Mouse (Mus musculus) embryonic facial prominence, embryonic 12.5 days (tissue): ENCODE data around the gene Ube2h. TPM values are rescaled to one million over a fixed set of nuclear protein-coding genes. Genes with fewer than 3 reads are reported as not detected.

Experiments used
- ATAC-seq: fragments of 200-750 bp; cut with Nextera tagmentation; 2 replicates; pipeline ENCODE4 v1.8.0; 2017; ENCODE audit not compliant: insufficient number of reproducible peaks, insufficient read depth, low FRiP score, low TSS enrichment
- H3K27ac ChIP-seq: fragments of 300-500 bp; sonication (generic); 2 replicates; pipeline ENCODE4 v1.5.1; 2016; ENCODE audit warnings: mild to moderate bottlenecking
- H3K27me3 ChIP-seq: fragments of 300-500 bp; sonication (generic); 2 replicates; pipeline ENCODE4 v1.6.1; 2016; ENCODE audit warnings: mild to moderate bottlenecking, moderate library complexity
- H3K36me3 ChIP-seq: fragments of 300-500 bp; sonication (generic); 2 replicates; pipeline ENCODE4 v1.6.1; 2016; ENCODE audit warnings: mild to moderate bottlenecking
- H3K4me1 ChIP-seq: fragments of 300-500 bp; sonication (generic); 2 replicates; pipeline ENCODE4 v1.6.1; 2016
- H3K4me2 ChIP-seq: fragments of 300-500 bp; sonication (generic); replicated peaks from 2 replicates; pipeline ENCODE4 v1.6.1; 2016; ENCODE audit warnings: mild to moderate bottlenecking, moderate library complexity
- H3K4me3 ChIP-seq: fragments of 300-500 bp; sonication (generic); 2 replicates; pipeline ENCODE4 v1.5.1; 2016; ENCODE audit warnings: mild to moderate bottlenecking
- H3K9ac ChIP-seq: fragments of 300-500 bp; sonication (generic); 2 replicates; pipeline ENCODE4 v1.6.1; 2016; ENCODE audit warnings: mild to moderate bottlenecking, moderate library complexity
- H3K9me3 ChIP-seq: fragments of 300-500 bp; sonication (generic); 2 replicates; pipeline ENCODE4 v1.6.1; 2016; ENCODE audit warnings: mild to moderate bottlenecking, moderate library complexity
- WGBS: fragments of 180-500 bp; shearing (Covaris S2); methylation state at CpG from one replicate; pipeline ENCODE4 v1.1.7; 2016; 5-methylcytosine and 5-hydroxymethylcytosine counted together
- polyA plus RNA-seq: library from polyadenylated mRNA; unstranded; fragments of >200 nt; fragmentation: Nextera tagmentation; extraction: Ambion mirVana; gene quantifications from 2 replicates; pipeline ENCODE4 v1.2.1, GENCODE M21; 2016

Gene Ube2h
- polyA plus RNA-seq, 1 experiment from 2014 or later: 56.1 TPM

DNA sequence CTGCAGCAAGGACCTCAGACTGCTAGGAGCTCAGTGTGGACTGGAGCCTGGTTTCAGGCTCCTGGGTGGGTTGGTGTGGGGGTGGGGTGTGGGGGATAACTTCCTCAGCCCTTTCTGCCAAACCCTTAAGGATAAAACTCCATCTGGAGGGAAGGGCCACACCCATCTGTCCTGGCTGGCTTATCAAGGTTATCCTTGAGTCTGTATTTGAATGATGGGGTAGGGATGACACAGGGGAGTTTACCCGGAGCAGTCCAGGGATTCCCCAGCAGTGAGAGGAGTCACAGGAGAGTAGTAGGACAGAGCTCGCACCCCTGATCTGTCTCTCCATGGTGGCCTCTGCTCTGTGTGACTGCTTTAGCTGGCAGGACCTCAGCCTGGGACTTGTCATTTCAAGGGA, 124.0 kb downstream of the Ube2h start:
- Histone ChIP-seq H3K9ac (no peak overlapping the region), H3K27me3 (peaks cover 64% of the 10 kb centered on the region), H3K27ac (no peak overlapping the region), H3K4me2 (no peak overlapping the region), H3K4me3 (no peak overlapping the region), H3K36me3 (no peaks in the 10 kb centered on the region), H3K9me3 (no peaks in the 10 kb centered on the region), H3K4me1 (peaks cover 26% of the 10 kb centered on the region)
- WGBS: 29% methylated on average over 2 of the region's 2 CpGs
- ATAC-seq: no peak

DNA sequence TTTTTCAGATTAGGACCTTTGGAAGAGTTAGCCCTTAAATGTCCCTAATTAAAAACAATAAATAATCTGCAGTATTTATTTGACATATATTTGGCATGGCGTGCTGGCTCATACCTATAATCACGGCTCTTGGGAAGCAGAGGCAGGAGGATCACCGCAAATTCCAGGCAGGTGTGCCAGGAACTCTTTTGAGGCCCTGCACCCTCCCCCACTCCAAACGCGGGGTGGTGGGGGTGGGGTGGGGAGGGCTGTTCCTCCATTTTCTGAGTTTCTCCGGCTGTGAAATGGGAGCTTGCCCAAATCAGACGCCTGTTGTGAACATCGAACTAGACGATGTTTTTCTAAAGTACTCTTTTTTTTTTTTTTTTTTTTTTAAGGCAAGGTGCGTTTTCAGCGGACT, 125.3 kb downstream of the Ube2h start:
- Histone ChIP-seq H3K9ac (no peak overlapping the region), H3K27ac (no peak overlapping the region), H3K4me2 (no peak overlapping the region), H3K9me3 (no peaks in the 10 kb centered on the region), H3K36me3 (no peaks in the 10 kb centered on the region), H3K4me3 (no peak overlapping the region), H3K4me1 (peaks cover 35% of the 10 kb centered on the region), H3K27me3 (peaks cover 77% of the 10 kb centered on the region)
- ATAC-seq: no peak
- 20% methylated on average over 11 of the region's 11 CpGs for WGBS

DNA sequence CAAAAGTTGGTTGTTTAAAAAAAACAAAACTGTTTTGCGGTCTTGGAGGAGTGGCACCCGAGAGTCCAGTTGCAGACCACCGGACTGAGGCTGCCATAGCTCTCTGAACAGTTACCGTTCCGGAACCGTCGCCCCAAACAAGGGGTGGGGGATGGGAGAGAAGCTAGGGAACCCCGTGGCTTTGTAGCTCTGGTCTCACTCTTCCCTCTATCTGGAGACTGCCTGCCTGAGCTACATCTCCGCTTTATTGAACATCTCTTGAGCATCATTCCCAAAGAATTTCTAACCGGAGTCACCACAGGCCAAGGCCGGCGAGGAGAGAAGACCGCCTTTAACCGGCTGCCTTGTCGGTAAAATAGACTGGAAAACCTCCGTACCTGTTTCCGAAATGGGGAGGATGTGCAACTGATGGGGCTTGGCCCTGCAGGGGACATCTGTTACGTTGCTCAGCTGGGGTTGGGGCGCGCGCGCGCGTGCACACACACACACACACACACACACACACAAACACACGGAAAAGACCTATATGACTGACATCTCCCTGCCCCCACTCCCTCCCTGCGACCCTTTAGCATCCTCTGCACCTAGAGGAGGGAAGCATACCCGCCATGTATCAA, 126.2 kb downstream of the Ube2h start:
- H3K36me3 ChIP-seq: no peaks in the 10 kb centered on the region
- no peak overlapping the region for H3K27ac ChIP-seq
- H3K9me3 ChIP-seq: no peaks in the 10 kb centered on the region
- H3K4me3 ChIP-seq: peak overlapping the region; percentile 10; the same call in 1 of the 2 replicates
- ATAC-seq: no peak
- H3K9ac ChIP-seq: no peak overlapping the region
- H3K4me2 ChIP-seq: peak overlapping the region; percentile 15
- WGBS: 1% methylated on average over 27 of the region's 27 CpGs
- peaks cover 86% of the 10 kb centered on the region for H3K27me3 ChIP-seq
- peaks cover 44% of the 10 kb centered on the region for H3K4me1 ChIP-seq

DNA sequence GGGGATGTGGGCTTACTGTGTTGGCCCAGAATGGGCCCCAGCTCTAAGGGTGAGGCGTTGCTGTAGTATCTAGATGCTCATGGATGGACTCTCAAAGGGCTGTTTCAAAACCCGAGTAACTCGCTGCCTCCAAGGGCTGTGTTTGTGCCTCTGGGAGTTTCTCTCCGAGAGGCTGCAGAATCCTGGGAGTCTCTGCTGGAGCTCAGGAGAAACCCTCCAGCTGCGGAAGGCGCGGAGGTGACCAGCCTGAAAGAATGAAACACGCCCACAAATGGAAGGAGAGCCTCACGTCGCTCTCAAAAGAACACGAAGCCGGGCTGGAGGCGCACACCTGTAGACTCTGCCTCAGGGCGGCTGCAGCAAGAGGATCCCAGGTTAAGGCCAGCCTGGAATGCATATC, 127.0 kb downstream of the Ube2h start:
- no peak overlapping the region for H3K27ac ChIP-seq

GRCm38 (mm10) chr6:30176496-30176895, 127.8 kb downstream of the Ube2h start:
- Histone ChIP-seq H3K4me2 (peak overlapping the region; percentile 57), H3K27ac (no peak overlapping the region), H3K4me3 (peak overlapping the region; percentile 42; the same call in 1 of the 2 replicates), H3K4me1 (peaks cover 50% of the 10 kb centered on the region), H3K9me3 (no peaks in the 10 kb centered on the region), H3K27me3 (peaks cover 96% of the 10 kb centered on the region), H3K36me3 (no peaks in the 10 kb centered on the region), H3K9ac (no peak overlapping the region)
- ATAC-seq: no peak
- WGBS: 5% methylated on average over 12 of the region's 12 CpGs

More for the DNA sequence above, 127.0 kb downstream of the Ube2h start:
- Histone ChIP-seq H3K4me3 (no peak overlapping the region), H3K36me3 (no peaks in the 10 kb centered on the region), H3K9ac (no peak overlapping the region), H3K9me3 (no peaks in the 10 kb centered on the region), H3K4me2 (no peak overlapping the region), H3K27me3 (peaks cover 94% of the 10 kb centered on the region), H3K4me1 (peaks cover 50% of the 10 kb centered on the region)
- ATAC-seq: no peak
- WGBS: under 1% methylated on average over 14 of the region's 14 CpGs

DNA sequence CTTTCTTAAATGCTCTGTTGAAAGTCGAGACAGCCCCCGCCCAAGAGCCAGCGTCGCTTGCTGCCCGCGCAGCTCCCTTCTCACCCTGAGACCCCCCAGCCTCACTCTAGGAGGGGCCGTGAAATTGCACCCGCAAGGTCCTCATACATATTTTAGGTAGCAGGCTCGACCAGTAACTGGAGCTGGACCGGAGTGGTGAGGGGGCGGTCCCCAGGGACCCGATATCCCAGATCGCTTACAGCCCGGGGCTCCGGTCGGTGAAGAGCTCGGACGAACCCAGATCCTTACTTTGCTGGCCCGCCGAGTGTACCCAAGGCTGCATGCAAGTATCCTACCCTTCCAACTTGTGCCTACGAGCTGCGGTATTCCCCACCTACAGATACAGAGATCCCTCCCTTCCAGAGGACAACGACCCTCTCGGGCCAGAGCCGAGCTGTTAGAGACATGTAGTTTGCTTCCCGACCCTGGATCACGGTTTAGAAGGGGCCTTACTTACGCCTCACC, 128.4 kb downstream of the Ube2h start:
- H3K9ac ChIP-seq: no peak overlapping the region; the same call in 1 of the 2 replicates
- peaks cover 96% of the 10 kb centered on the region for H3K27me3 ChIP-seq
- 0 out of 2 replicates have a peak overlapping the region, but pooled peaks have one; percentile 86 for H3K27ac ChIP-seq
- no peaks in the 10 kb centered on the region for H3K36me3 ChIP-seq
- under 1% methylated on average over 28 of the region's 28 CpGs for WGBS
- H3K9me3 ChIP-seq: no peaks in the 10 kb centered on the region
- H3K4me2 ChIP-seq: peak overlapping the region; percentile 57
- H3K4me1 ChIP-seq: peaks cover 50% of the 10 kb centered on the region
- no peak for ATAC-seq
- H3K4me3 ChIP-seq: peak overlapping the region; percentile 42

DNA sequence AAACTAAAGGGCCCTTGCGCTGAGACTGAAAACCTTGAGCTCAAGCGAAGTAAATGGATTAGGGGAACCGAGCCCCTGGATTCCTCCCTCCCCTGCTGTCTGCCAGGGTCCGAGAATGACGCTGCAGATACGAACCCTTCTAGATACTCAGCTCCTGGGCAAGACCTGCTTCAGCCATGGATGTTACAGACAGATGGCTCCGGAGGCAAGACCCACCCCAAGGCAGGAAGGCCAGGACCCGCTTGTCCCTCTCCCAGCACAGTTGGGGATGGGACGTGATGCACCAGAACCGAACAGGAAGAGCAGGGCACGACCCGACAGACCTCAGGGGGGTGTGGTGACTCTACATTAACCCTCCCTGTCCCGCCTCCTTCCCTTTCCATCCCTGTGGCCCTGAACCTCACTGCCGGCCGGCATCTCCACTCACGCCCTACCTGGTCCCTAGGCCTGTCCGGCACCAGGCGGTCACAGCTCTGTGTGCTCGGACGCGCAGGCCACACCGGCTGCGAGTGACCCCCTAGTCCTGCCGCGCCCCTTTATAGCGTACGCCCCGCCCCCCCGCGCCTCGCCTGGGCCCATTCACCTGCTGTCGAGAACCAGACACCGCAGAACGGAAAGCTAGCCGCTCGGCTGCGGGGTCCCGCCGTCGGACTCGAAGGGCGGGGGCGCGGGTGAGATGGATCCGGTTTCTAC, 129.0 kb downstream of the Ube2h start:
- ATAC-seq: no peak
- under 1% methylated on average over 45 of the region's 45 CpGs for WGBS
- no peaks in the 10 kb centered on the region for H3K9me3 ChIP-seq
- H3K4me3 ChIP-seq: peak overlapping the region; percentile 42
- no peaks in the 10 kb centered on the region for H3K36me3 ChIP-seq
- H3K4me2 ChIP-seq: peak overlapping the region; percentile 57
- H3K27ac ChIP-seq: peak overlapping the region; percentile 86; the same call in 1 of the 2 replicates
- peak overlapping the region; percentile 40 for H3K9ac ChIP-seq
- peaks cover 96% of the 10 kb centered on the region for H3K27me3 ChIP-seq
- H3K4me1 ChIP-seq: peaks cover 50% of the 10 kb centered on the region

DNA sequence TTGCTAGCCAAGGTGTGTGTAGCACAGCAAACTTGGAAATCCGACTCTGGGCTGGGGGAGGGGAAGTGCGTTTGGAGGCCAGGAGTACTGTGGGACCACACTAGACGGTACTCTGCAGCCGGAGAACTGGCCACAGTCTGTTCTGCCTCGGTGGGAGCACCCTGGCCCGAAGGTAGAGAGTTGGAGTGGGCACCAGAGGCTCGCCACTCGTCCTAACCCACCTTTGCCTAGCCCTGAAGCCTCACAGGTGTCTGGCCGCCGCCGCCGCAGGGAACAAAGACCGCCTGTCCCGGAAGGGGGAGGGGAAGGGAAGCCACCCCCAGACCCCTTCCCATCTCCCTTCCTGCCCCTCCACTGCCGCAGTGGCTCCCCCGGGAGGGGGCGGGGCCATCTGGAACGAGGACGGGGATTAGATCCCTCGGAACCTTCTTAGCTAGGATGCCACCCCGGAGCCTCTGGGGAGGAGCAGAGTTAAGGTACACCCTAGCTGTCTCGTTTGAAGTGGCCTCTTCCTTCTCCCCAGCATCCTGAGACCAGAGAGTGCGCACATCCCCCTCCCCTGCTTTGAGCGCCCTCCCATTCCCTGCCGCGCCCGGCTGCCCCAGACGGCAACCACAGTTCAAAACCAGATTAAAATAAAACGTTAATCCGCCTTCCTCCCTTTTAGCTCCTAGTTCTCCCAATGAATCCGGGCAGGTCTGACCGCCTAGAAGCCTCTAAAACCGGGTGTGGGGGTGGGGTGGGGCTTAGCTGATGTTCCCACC, 129.7 kb downstream of the Ube2h start:
- Histone ChIP-seq H3K9ac (peak overlapping the region; percentile 40), H3K4me2 (peak overlapping the region; percentile 57), H3K27ac (peak overlapping the region; percentile 86), H3K27me3 (peaks cover 94% of the 10 kb centered on the region), H3K4me1 (peaks cover 47% of the 10 kb centered on the region), H3K4me3 (peak overlapping the region; percentile 42), H3K36me3 (no peaks in the 10 kb centered on the region), H3K9me3 (no peaks in the 10 kb centered on the region)
- WGBS: 2% methylated on average over 33 of the region's 33 CpGs
- ATAC-seq: peak; percentile 16; the same call in 1 of the 2 replicates

GRCm38 (mm10) chr6:30173551-30174460, 130.5 kb downstream of the Ube2h start:
- ATAC-seq: peak; percentile 25; the same call in 1 of the 2 replicates
- H3K36me3 ChIP-seq: no peaks in the 10 kb centered on the region

GRCm38 (mm10) chr6:30172820-30173550, 131.4 kb downstream of the Ube2h start:
- Histone ChIP-seq H3K4me2 (peak overlapping the region; percentile 57), H3K27ac (peak overlapping the region; percentile 86), H3K9me3 (no peaks in the 10 kb centered on the region), H3K4me1 (peaks cover 57% of the 10 kb centered on the region), H3K9ac (peak overlapping the region; percentile 50), H3K4me3 (peak overlapping the region; percentile 42), H3K36me3 (no peaks in the 10 kb centered on the region), H3K27me3 (peaks cover 84% of the 10 kb centered on the region)
- under 1% methylated on average over 44 of the region's 44 CpGs for WGBS
- no peak for ATAC-seq

More at GRCm38 (mm10) chr6:30173551-30174460, 130.5 kb downstream of the Ube2h start:
- peak overlapping the region; percentile 57 for H3K4me2 ChIP-seq
- peak overlapping the region; percentile 86 for H3K27ac ChIP-seq
- peak overlapping the region; percentile 50 for H3K9ac ChIP-seq
- peaks cover 53% of the 10 kb centered on the region for H3K4me1 ChIP-seq
- peak overlapping the region; percentile 42 for H3K4me3 ChIP-seq
- peaks cover 92% of the 10 kb centered on the region for H3K27me3 ChIP-seq
- 1% methylated on average over 75 of the region's 80 CpGs for WGBS
- no peaks in the 10 kb centered on the region for H3K9me3 ChIP-seq
